Mouse (Mus musculus) testis, postnatal 10 days (tissue): Measurements from ENCODE around the gene Scel.

ENCODE experiments used
- DNase-seq: peaks from one replicate; pipeline ENCODE4 v3.0.0; 2021; ENCODE audit warnings: low spot score

The Scel gene

GRCm38 (mm10) chr14:103513473-103513811 lies 300 bp downstream of the Scel start:
- no peak for DNase-seq

DNA sequence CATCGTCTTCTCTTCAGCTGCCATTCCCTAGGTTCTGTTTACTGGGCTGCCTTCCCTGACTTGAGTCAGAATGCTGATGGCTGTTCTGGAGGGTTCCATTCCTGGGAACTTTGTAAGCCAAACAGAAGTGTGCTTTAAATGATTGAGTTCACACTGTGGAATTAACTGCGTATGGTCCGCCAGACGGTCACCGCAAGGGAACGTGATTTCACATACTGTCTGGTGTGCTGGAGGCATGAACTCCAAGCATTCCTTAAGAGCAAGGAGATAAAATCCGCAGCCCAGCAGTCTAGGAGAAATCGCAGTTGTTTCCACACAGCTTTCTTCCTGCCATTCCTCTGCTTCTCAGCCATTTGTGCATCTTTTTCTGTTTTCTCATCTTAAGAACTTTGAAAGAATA lies 2.3 kb downstream of the Scel start:
- DNase-seq: no peak

DNA sequence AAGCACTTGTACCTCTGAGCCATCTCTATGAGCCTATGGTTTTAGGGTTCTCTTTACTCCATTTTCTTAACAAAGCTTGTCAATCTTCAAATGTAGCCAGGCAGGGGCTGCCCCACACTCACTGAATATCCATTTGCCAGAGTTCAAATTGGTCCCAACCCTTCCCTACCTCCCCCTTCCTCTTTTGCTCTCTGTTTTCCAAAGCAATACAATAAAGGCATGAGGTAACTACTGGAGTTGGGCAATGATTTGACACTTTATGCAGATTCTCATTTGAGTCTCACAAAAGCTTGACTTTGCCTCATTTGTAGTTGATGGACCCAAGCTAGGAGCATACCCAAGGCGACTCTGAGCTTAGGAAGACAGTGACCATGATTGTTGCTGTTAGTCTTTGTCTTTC lies 13.1 kb downstream of the Scel start:
- no peak for DNase-seq

DNA sequence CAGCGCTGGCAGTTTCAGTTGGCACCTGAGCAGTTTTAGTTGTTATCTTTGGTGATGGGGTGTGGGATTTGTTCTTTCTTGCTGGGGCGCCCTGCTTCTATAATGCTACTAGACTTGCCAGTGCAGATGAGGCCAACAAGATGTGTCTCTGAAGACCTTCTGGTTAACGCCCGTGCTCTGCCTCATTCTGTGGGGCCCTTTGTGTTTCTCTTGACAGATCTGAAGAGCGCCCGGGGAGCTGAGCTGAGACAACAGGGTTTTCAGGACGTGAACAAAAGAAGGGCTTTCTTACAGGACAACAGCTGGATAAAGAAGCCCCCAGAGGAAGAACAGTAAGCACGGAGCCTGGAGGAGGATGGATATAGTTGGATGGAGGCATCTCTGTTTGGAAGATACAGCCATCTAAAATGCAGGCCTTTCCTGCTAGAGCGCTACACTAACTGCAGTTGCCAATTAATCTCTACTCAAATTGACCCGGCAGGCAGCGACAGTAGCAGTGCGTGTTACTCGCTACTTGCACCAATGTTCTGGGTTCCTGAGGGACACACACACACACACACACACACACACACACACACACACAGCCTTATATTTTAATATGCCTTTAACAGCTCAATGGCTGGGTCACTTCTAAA lies 16.7 kb downstream of the Scel start:
- DNase-seq: no peak

DNA sequence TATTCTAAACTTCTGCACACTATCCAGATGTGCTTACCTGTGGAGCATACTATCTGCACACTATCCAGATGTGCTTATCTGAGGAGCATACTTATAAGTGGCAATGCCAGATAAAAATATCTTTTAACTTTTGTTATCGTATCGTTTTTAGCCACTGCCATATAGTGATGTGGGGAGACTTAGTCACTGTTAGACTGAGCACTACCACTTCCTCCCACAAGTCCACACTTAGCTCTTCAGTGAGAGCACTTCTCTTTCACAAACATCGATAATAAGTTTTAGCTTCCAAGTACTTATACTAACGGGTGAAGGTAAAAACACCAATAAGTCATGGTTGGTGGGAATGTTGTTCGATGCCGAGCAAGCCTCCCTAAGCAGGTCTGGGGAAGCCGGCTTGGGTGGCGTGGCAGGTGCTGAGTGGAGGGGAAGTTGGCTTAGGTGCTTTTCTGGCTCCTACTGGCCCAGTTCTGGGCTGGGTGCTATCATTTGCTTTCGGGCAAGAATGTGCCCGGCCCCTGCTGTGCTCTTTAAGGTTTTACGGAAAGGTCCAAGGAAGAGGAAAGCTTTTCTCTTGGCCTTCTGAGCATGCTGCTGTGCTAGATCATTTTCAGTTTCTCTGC lies 18.7 kb downstream of the Scel start:
- no peak for DNase-seq

GRCm38 (mm10) chr14:103535511-103536024 lies 22.4 kb downstream of the Scel start:
- DNase-seq: no peak

DNA sequence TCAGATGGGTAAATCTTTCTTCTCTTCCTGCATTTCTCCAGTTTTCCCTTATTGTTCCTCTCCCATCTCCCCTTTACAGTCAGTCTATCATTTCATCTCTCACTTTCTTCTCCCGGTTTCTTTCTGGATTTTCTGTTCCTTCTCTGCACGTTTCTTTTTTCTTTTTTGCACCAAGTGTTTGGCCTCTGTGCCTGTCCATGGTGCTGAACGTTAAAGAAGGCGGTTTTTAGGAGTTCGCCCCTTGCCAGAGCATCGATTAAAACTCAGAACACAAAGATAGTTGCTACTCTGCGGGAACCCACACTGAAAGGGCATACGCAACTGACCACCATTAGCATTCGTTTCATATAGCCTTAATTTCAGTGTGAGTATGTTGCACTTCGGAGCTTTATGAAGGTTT lies 23.2 kb downstream of the Scel start:
- DNase-seq: no peak

DNA sequence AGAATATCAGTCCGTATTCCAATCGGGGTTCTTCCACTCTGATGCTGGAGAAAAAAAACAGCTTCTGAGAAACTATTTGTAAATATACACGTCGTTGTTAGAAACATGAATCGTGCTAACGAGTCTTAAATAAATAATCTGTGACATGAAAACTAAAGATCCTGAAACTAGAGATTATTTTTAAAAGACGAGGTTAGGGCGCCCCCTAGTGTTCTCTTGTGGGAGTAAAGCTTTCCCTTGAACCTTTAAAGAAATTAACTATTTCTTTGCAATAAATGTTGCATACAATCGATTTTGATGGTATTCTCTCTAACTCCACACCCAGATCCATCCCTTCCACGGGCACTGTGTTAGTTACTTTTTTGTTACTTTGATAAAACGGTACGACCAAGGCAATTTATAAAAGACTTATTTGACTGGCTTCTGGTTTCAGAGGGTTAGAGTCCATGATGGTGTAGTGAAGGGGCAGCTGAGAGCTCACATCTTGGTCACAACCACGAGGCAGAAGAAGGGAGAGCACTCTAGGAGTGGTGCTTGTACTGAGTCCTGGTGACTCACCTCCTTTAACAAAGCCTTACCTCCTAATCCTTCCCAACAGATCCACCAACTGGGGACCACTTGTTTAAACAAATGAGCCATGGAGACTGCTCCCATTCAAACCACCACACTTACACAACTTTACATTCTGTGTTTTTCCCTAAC lies 24.4 kb downstream of the Scel start:
- peak; percentile 70 for DNase-seq

- no peak for DNase-seq
Observed at GRCm38 (mm10) chr14:103539796-103540195, 26.7 kb downstream of the Scel start.

- no peak for DNase-seq
Observed at GRCm38 (mm10) chr14:103541679-103542078, 28.5 kb downstream of the Scel start.

GRCm38 (mm10) chr14:103543304-103544079 lies 30.4 kb downstream of the Scel start:
- DNase-seq: no peak

DNA sequence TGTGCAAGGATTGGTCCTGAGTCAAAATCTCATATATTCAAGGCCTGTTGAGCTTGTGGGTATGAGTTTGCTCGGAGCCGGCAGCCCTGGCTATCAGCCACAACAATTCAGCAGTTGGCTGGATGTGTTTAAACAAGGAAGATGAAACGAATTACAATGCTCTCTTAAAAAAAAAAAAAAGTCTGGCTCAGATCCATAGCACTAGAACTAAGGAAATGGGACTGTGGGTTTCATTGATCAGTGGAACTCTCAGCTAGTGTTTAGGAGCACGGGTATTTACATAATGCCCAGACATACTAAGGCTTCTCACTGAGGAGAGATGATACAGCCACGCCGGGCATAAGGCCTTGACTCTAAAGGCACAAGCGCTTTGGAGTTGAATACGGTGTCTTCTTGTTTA lies 32.6 kb downstream of the Scel start:
- no peak for DNase-seq

- DNase-seq: no peak
Observed at GRCm38 (mm10) chr14:103546246-103546645, 33.1 kb downstream of the Scel start.

- no peak for DNase-seq
Observed at GRCm38 (mm10) chr14:103548220-103548619, 35.1 kb downstream of the Scel start.

- DNase-seq: peak; percentile 88
Observed at GRCm38 (mm10) chr14:103550480-103550879, 37.3 kb downstream of the Scel start.

DNA sequence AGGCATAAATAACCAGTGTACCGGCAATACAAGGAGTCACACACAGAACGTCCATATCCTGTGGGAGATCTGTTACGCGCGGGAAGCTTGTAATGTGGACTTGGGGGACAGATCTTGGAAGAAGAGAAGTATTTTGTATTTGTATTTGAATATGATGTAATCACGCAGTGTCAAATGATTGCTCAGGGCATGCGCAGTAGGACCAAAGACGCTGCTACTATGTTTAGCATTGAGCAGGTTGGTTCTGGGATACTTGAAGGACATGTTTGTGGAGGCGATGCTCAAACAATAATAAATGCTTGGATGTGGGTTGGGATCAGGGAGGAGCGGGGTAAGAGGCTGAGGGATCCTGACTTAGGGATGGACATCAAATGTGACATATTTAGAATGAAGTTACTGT lies 37.8 kb downstream of the Scel start:
- no peak for DNase-seq

GRCm38 (mm10) chr14:103551921-103552320 lies 38.8 kb downstream of the Scel start:
- DNase-seq: no peak

DNA sequence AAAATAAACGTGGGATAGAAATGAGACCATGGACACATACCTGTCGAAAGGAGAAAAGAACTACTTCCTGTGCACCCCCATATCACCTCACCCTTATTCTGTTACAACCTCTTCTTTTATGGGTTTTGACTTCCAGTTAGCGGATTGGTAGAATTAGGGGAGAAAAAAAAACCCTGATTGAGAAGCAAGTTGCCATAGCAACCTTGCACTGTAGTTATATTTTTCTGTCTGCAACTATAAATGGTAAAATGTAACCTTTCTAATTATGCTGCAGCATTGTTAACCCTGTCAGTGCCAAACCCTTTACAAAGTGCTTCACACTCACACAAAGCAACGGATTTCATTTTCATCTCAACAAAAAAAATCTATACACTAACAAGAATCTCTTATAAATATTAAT lies 39.2 kb downstream of the Scel start:
- no peak for DNase-seq

DNA sequence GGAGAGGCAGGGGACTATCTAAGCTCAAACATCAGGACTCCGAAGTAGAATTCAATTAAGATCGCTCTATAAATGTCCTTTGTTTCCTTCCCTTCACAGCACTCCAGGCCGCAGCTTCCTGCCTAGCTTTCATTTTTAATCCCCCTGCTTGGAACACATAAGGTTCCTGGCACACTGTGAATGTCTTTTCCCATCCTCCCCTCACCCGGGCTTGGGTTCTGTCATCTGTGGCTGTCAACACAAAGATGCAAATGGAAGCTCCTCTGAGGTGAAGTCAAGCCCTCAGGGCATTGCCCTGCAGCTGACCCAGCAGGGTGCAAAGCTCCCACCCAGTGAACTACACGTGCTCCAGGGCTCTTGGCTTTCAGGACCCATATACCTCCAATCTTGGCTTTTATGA lies 43.5 kb downstream of the Scel start:
- DNase-seq: no peak

- no peak for DNase-seq
Observed at GRCm38 (mm10) chr14:103561383-103562096, 48.4 kb downstream of the Scel start.

GRCm38 (mm10) chr14:103567957-103568356 lies 54.8 kb downstream of the Scel start:
- no peak for DNase-seq

- DNase-seq: no peak
Observed at GRCm38 (mm10) chr14:103568433-103568832, 55.3 kb downstream of the Scel start.
